Mouse (Mus musculus) spleen, adult 2 months (tissue): ENCODE data around the gene Aatk.

Experiments used
- CTCF ChIP-seq: fragments of 200-500 bp; IDR thresholded peaks from 2 replicates; pipeline ENCODE4 v1.5.1; 2011; ENCODE audit warnings: mild to moderate bottlenecking, inconsistent platforms; ENCODE audit not compliant: insufficient read depth, insufficient read length, insufficient replicate concordance; ENCODE audit errors: extremely low read depth
- POLR2A ChIP-seq: fragments of 200-500 bp; IDR thresholded peaks from 2 replicates; pipeline ENCODE4 v1.6.1; 2011; ENCODE audit warnings: low read depth, low read length, inconsistent platforms

DNA sequence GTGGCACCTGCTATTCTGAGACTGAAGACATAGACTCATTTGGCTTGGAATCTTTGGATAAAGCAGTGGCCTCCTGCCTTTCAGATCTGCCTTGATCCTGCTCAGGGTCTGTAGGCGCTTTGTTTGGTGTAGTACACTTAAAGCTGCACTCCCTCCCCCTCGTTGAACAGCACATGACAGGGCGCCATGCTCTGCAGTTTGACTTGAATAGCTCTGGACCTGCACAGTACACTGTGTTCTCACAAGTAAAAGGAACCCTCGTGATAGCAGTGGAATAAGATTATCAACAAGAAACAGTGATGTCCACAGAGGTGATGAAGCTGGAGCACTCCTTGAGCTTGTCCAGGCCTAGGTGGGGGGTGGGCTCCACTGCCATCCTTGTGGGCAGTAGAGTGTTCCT lies 87.3 kb downstream of the Aatk start:
- TF ChIP-seq POLR2A (no peak), CTCF (no peak)
